Mouse (Mus musculus) hindbrain, postnatal 0 days (tissue): ENCODE measurements around the gene Alox12e. TPM values are rescaled to one million over a fixed set of nuclear protein-coding genes. Genes with fewer than 3 reads are reported as not detected.

ENCODE experiments used
- ATAC-seq: fragments of 200-750 bp; cut with Nextera tagmentation; 2 replicates; pipeline ENCODE4 v1.8.0; 2017; ENCODE audit warnings: mild to moderate bottlenecking, moderate TSS enrichment, moderate library complexity
- DNase-seq: peaks from one replicate; pipeline ENCODE4 v3.0.0-alpha.2; 2015; ENCODE audit warnings: low spot score
- H3K27ac ChIP-seq: fragments of 300-500 bp; sonication (generic); 2 replicates; pipeline ENCODE4 v1.5.1; 2014; ENCODE audit warnings: mild to moderate bottlenecking
- H3K27me3 ChIP-seq: fragments of 300-500 bp; sonication (generic); 2 replicates; pipeline ENCODE4 v1.6.1; 2014; ENCODE audit warnings: low read length, mixed read lengths; ENCODE audit not compliant: insufficient read depth
- H3K36me3 ChIP-seq: fragments of 300-500 bp; sonication (generic); 2 replicates; pipeline ENCODE4 v1.6.1; 2014; ENCODE audit warnings: low read length, mixed read lengths; ENCODE audit not compliant: insufficient read depth
- H3K4me1 ChIP-seq: fragments of 300-500 bp; sonication (generic); 2 replicates; pipeline ENCODE4 v1.6.1; 2014; ENCODE audit warnings: antibody characterized with exemption, low read length, mixed read lengths; ENCODE audit not compliant: insufficient read depth
- H3K4me2 ChIP-seq: fragments of 300-500 bp; sonication (generic); 2 replicates; pipeline ENCODE4 v1.6.1; 2014; ENCODE audit warnings: low read depth, mild to moderate bottlenecking, low read length, moderate library complexity, mixed read lengths
- H3K4me3 ChIP-seq: fragments of 300-500 bp; sonication (generic); 2 replicates; pipeline ENCODE4 v1.5.1; 2014; ENCODE audit warnings: low read length
- H3K9ac ChIP-seq: fragments of 300-500 bp; sonication (generic); replicated peaks from 2 replicates; pipeline ENCODE4 v1.6.1; 2014; ENCODE audit warnings: mild to moderate bottlenecking, low read length, moderate library complexity, mixed read lengths
- H3K9me3 ChIP-seq: fragments of 300-500 bp; sonication (generic); 2 replicates; pipeline ENCODE4 v1.6.1; 2016; ENCODE audit warnings: low read length, mixed read lengths
- CTCF ChIP-seq: IDR thresholded peaks from 2 replicates; pipeline ENCODE4 v1.5.1; 2016; ENCODE audit warnings: antibody characterized with exemption, control low read depth, low read depth
- whole genome bisulfite sequencing: fragments of 180-500 bp; shearing (Covaris S2); extraction: QIAGEN DNeasy Blood & Tissue Kit; methylation state at CpG from one replicate; pipeline ENCODE4 v1.1.7; 2014; 5-methylcytosine and 5-hydroxymethylcytosine counted together
- polyA plus RNA-seq: library from polyadenylated mRNA; unstranded; fragments of >200 nt; fragmentation: Nextera tagmentation; extraction: Ambion mirVana; gene quantifications from 2 replicates; pipeline ENCODE4 v1.2.1, GENCODE M21; 2015
- total RNA-seq: library from RNA; depleted of rRNA; stranded (reverse); fragments of >200 nt; gene quantifications from 2 replicates; pipeline ENCODE4 v1.2.3, GENCODE M21; 2014; rRNA removed

Alox12e gene
- total and polyA plus RNA-seq, 2 experiments from 2014 or later, result 0.09 TPM; not detected in 1

- no peaks in the 10 kb centered on the region for H3K4me1 ChIP-seq
- H3K9me3 ChIP-seq, result no peaks in the 10 kb centered on the region
- TF ChIP-seq CTCF, result no peak
- H3K4me2 ChIP-seq, result no peak overlapping the region
- 81% methylated on average over 3 of the region's 3 CpGs for WGBS
- H3K27ac ChIP-seq, result no peak overlapping the region
- no peak overlapping the region for H3K4me3 ChIP-seq
- H3K27me3 ChIP-seq, result no peaks in the 10 kb centered on the region
- no peak overlapping the region for H3K9ac ChIP-seq
- ATAC-seq (no peak), DNase-seq (peak; percentile 34)
- H3K36me3 ChIP-seq, result no peaks in the 10 kb centered on the region
These were observed 43.5 kb downstream of the Alox12e start for GRCm38 (mm10) chr11:70278961-70279360.

- no peak for ATAC-seq
- no peaks in the 10 kb centered on the region for H3K9me3 ChIP-seq
- H3K4me2 ChIP-seq, result no peak overlapping the region
- no peaks in the 10 kb centered on the region for H3K27me3 ChIP-seq
- no peaks in the 10 kb centered on the region for H3K36me3 ChIP-seq
- H3K4me1 ChIP-seq, result no peaks in the 10 kb centered on the region
- WGBS, result 84% methylated on average over 7 of the region's 7 CpGs
- TF ChIP-seq CTCF, result no peak
- H3K4me3 ChIP-seq, result no peak overlapping the region
- H3K9ac ChIP-seq, result no peak overlapping the region
- no peak for DNase-seq
- H3K27ac ChIP-seq, result no peak overlapping the region
These were observed 50.8 kb downstream of the Alox12e start for GRCm38 (mm10) chr11:70271641-70272040.

- 60% methylated on average over 1 of the region's 1 CpGs for WGBS
- DNase-seq, result no peak
- H3K9me3 ChIP-seq, result 0 out of 2 replicates have a peak, but pooled peaks cover 2% of the 10 kb centered on the region
- no peak overlapping the region for H3K27ac ChIP-seq
- H3K9ac ChIP-seq, result no peak overlapping the region
- ATAC-seq, result no peak
- H3K27me3 ChIP-seq, result no peaks in the 10 kb centered on the region
- no peak overlapping the region for H3K4me3 ChIP-seq
- H3K4me2 ChIP-seq, result no peak overlapping the region
- H3K36me3 ChIP-seq, result no peaks in the 10 kb centered on the region
- H3K4me1 ChIP-seq, result no peaks in the 10 kb centered on the region
- TF ChIP-seq CTCF, result no peak
These were observed 56.0 kb downstream of the Alox12e start for GRCm38 (mm10) chr11:70266405-70266804.

GRCm38 (mm10) chr11:70265819-70266218 lies 56.6 kb downstream of the Alox12e start:
- ATAC-seq, result no peak
- Histone ChIP-seq H3K9ac (no peak overlapping the region), H3K36me3 (no peaks in the 10 kb centered on the region), H3K27ac (no peak overlapping the region), H3K4me2 (no peak overlapping the region), H3K4me1 (no peaks in the 10 kb centered on the region), H3K9me3 (0 out of 2 replicates have a peak, but pooled peaks cover 2% of the 10 kb centered on the region), H3K27me3 (no peaks in the 10 kb centered on the region), H3K4me3 (no peak overlapping the region)
- DNase-seq, result no peak
- no peak for TF ChIP-seq CTCF
- WGBS, result 76% methylated on average over 4 of the region's 4 CpGs

Other genes starting within 250 kb of the Alox12e start
- gene Asgr2, start 230.0 kb downstream of the Alox12e start, total RNA-seq, result not detected in 2 replicates
- not detected in 2 replicates for gene Asgr2, start 230.0 kb downstream of the Alox12e start, polyA plus RNA-seq
- gene Mgl2, start 192.3 kb downstream of the Alox12e start, total RNA-seq, result not detected in 2 replicates
- 1.1 and 1.6 TPM in 2 replicates for gene Mgl2, start 192.3 kb downstream of the Alox12e start, polyA plus RNA-seq
- 1.7 TPM in 1 of 2 replicates, not detected in the other for gene Clec10a, start 166.4 kb downstream of the Alox12e start, total RNA-seq
- 1.3 and 1.6 TPM in 2 replicates for gene Clec10a, start 166.4 kb downstream of the Alox12e start, polyA plus RNA-seq
- gene Slc16a11, start 109.9 kb downstream of the Alox12e start, total RNA-seq, result 13.4 and 23.7 TPM in 2 replicates
- 12.9 and 14.3 TPM in 2 replicates for gene Slc16a11, start 109.9 kb downstream of the Alox12e start, polyA plus RNA-seq
- 15.3 and 17.2 TPM in 2 replicates for gene Slc16a13, start 101.6 kb downstream of the Alox12e start, total RNA-seq
- 9.4 and 10.8 TPM in 2 replicates for gene Slc16a13, start 101.6 kb downstream of the Alox12e start, polyA plus RNA-seq
- gene Bcl6b, start 92.8 kb downstream of the Alox12e start, total RNA-seq, result 4.9 and 5.0 TPM in 2 replicates
- 2.4 and 2.7 TPM in 2 replicates for gene Bcl6b, start 92.8 kb downstream of the Alox12e start, polyA plus RNA-seq
- 61.6 and 96.0 TPM in 2 replicates for gene 0610010K14Rik, start 84.7 kb downstream of the Alox12e start, total RNA-seq
- 172 and 185 TPM in 2 replicates for gene 0610010K14Rik, start 84.7 kb downstream of the Alox12e start, polyA plus RNA-seq
- gene Gm21988, start 82.8 kb downstream of the Alox12e start, total RNA-seq, result 1.9 and 2.8 TPM in 2 replicates
- gene Gm21988, start 82.8 kb downstream of the Alox12e start, polyA plus RNA-seq, result 14.2 and 15.2 TPM in 2 replicates
- gene Rnasek, start 82.8 kb downstream of the Alox12e start, total RNA-seq, result 85.4 and 88.6 TPM in 2 replicates
- 597 and 610 TPM in 2 replicates for gene Rnasek, start 82.8 kb downstream of the Alox12e start, polyA plus RNA-seq
- 0.16 and 0.36 TPM in 2 replicates for gene Alox12, start 67.3 kb downstream of the Alox12e start, total RNA-seq
- 0.32 and 0.49 TPM in 2 replicates for gene Alox12, start 67.3 kb downstream of the Alox12e start, polyA plus RNA-seq
- gene Alox15, start 29.4 kb upstream of the Alox12e start, total RNA-seq, result not detected in 2 replicates
- 0.09 TPM in 1 of 2 replicates, not detected in the other for gene Alox15, start 29.4 kb upstream of the Alox12e start, polyA plus RNA-seq
- gene Pelp1, start 87.4 kb upstream of the Alox12e start, total RNA-seq, result 33.7 and 57.5 TPM in 2 replicates
- 23.6 and 25.5 TPM in 2 replicates for gene Pelp1, start 87.4 kb upstream of the Alox12e start, polyA plus RNA-seq
- 83.3 and 106 TPM in 2 replicates for gene Arrb2, start 110.0 kb upstream of the Alox12e start, total RNA-seq
- 51.9 and 56.3 TPM in 2 replicates for gene Arrb2, start 110.0 kb upstream of the Alox12e start, polyA plus RNA-seq
- gene Med11, start 129.3 kb upstream of the Alox12e start, total RNA-seq, result 22.9 and 23.7 TPM in 2 replicates
- gene Med11, start 129.3 kb upstream of the Alox12e start, polyA plus RNA-seq, result 29.3 and 30.5 TPM in 2 replicates
- 0.11 and 1.2 TPM in 2 replicates for gene Zmynd15, start 136.8 kb upstream of the Alox12e start, total RNA-seq
- gene Zmynd15, start 136.8 kb upstream of the Alox12e start, polyA plus RNA-seq, result 0.39 and 0.96 TPM in 2 replicates
- 2.8 and 3.3 TPM in 2 replicates for gene Cxcl16, start 137.4 kb upstream of the Alox12e start, total RNA-seq
- 3.4 and 4.1 TPM in 2 replicates for gene Cxcl16, start 137.4 kb upstream of the Alox12e start, polyA plus RNA-seq
- gene Tm4sf5, start 182.6 kb upstream of the Alox12e start, total RNA-seq, result 4.9 and 17.1 TPM in 2 replicates
- 6.9 and 8.6 TPM in 2 replicates for gene Tm4sf5, start 182.6 kb upstream of the Alox12e start, polyA plus RNA-seq
- not detected in 2 replicates for gene Vmo1, start 192.0 kb upstream of the Alox12e start, total RNA-seq
- not detected in 2 replicates for gene Vmo1, start 192.0 kb upstream of the Alox12e start, polyA plus RNA-seq
- not detected in 2 replicates for gene Gltpd2, start 196.6 kb upstream of the Alox12e start, total RNA-seq
- 0.24 and 0.31 TPM in 2 replicates for gene Gltpd2, start 196.6 kb upstream of the Alox12e start, polyA plus RNA-seq
- gene Psmb6, start 202.7 kb upstream of the Alox12e start, total RNA-seq, result 409 and 504 TPM in 2 replicates
- 829 and 887 TPM in 2 replicates for gene Psmb6, start 202.7 kb upstream of the Alox12e start, polyA plus RNA-seq
- not detected in 2 replicates for gene Gm40193, start 210.3 kb upstream of the Alox12e start, total RNA-seq
- not detected in 2 replicates for gene Gm40193, start 210.3 kb upstream of the Alox12e start, polyA plus RNA-seq
- 46.0 and 64.3 TPM in 2 replicates for gene Pld2, start 217.4 kb upstream of the Alox12e start, total RNA-seq
- gene Pld2, start 217.4 kb upstream of the Alox12e start, polyA plus RNA-seq, result 17.7 and 19.1 TPM in 2 replicates
- gene Mink1, start 240.3 kb upstream of the Alox12e start, total RNA-seq, result 56.6 and 73.3 TPM in 2 replicates
- 13.6 and 15.2 TPM in 2 replicates for gene Mink1, start 240.3 kb upstream of the Alox12e start, polyA plus RNA-seq